Mouse (Mus musculus) kidney, embryonic 16.5 days (tissue): Measurements from ENCODE around the gene Vdr. TPM values are rescaled to one million over a fixed set of nuclear protein-coding genes. Genes with fewer than 3 reads are reported as not detected.

Experiments
- ATAC-seq: fragments of 200-750 bp; cut with Nextera tagmentation; 2 replicates; pipeline ENCODE4 v1.8.0; 2017; ENCODE audit warnings: moderate TSS enrichment; ENCODE audit not compliant: low FRiP score, low TSS enrichment
- H3K27ac ChIP-seq: fragments of 300-500 bp; sonication (generic); 2 replicates; pipeline ENCODE4 v1.5.1; 2014; ENCODE audit warnings: low read length
- H3K27me3 ChIP-seq: fragments of 300-500 bp; sonication (generic); 2 replicates; pipeline ENCODE4 v1.6.1; 2014; ENCODE audit warnings: low read length, control low read depth, mixed read lengths; ENCODE audit not compliant: insufficient read depth
- H3K36me3 ChIP-seq: fragments of 300-500 bp; sonication (generic); 2 replicates; pipeline ENCODE4 v1.6.1; 2014; ENCODE audit warnings: low read length, control low read depth, mixed read lengths; ENCODE audit not compliant: insufficient read depth
- H3K4me1 ChIP-seq: fragments of 300-500 bp; sonication (generic); 2 replicates; pipeline ENCODE4 v1.6.1; 2014; ENCODE audit warnings: low read length, control low read depth, mixed read lengths; ENCODE audit not compliant: insufficient read depth
- H3K4me2 ChIP-seq: fragments of 300-500 bp; sonication (generic); replicated peaks from 2 replicates; pipeline ENCODE4 v1.6.1; 2014; ENCODE audit warnings: low read depth, low read length
- H3K4me3 ChIP-seq: fragments of 300-500 bp; sonication (generic); 2 replicates; pipeline ENCODE4 v1.5.1; 2014; ENCODE audit warnings: mild to moderate bottlenecking, low read length
- H3K9ac ChIP-seq: fragments of 300-500 bp; sonication (generic); replicated peaks from 2 replicates; pipeline ENCODE4 v1.6.1; 2014; ENCODE audit warnings: low read length
- H3K9me3 ChIP-seq: fragments of 300-500 bp; sonication (generic); 2 replicates; pipeline ENCODE4 v1.6.1; 2016; ENCODE audit warnings: low read length, control low read depth
- WGBS: fragments of 180-500 bp; shearing (Covaris S2); extraction: QIAGEN DNeasy Blood & Tissue Kit; methylation state at CpG from one replicate; pipeline ENCODE4 v1.1.7; 2014; 5-methylcytosine and 5-hydroxymethylcytosine counted together
- polyA plus RNA-seq: library from polyadenylated mRNA; unstranded; fragments of >200 nt; fragmentation: Nextera tagmentation; extraction: Ambion mirVana; gene quantifications from 2 replicates; pipeline ENCODE4 v1.2.1, GENCODE M21; 2015

Gene Vdr
- polyA plus RNA-seq, 1 experiment from 2014 or later, result 10.5 TPM

GRCm38 (mm10) chr15:97812126-97812525, 98.3 kb downstream of the Vdr start:
- Histone ChIP-seq H3K9me3 (no peaks in the 10 kb centered on the region), H3K4me2 (no peak overlapping the region), H3K4me3 (no peak overlapping the region), H3K9ac (no peak overlapping the region; the same call in 1 of the 2 replicates), H3K27me3 (no peaks in the 10 kb centered on the region), H3K27ac (peak overlapping the region; percentile 46; the same call in 1 of the 2 replicates), H3K4me1 (peaks cover 35% of the 10 kb centered on the region), H3K36me3 (peaks cover 36% of the 10 kb centered on the region; the same call in 1 of the 2 replicates)
- ATAC-seq, result no peak
- 65% methylated on average over 6 of the region's 6 CpGs for WGBS

- 87% methylated on average over 9 of the region's 9 CpGs for WGBS
- H3K9ac ChIP-seq, result no peak overlapping the region
- peaks cover 35% of the 10 kb centered on the region for H3K4me1 ChIP-seq
- H3K27ac ChIP-seq, result 0 out of 2 replicates have a peak overlapping the region, but pooled peaks have one; percentile 46
- H3K27me3 ChIP-seq, result no peaks in the 10 kb centered on the region
- no peak overlapping the region for H3K4me2 ChIP-seq
- peaks cover 44% of the 10 kb centered on the region for H3K36me3 ChIP-seq
- H3K9me3 ChIP-seq, result no peaks in the 10 kb centered on the region
- ATAC-seq, result no peak
- no peak overlapping the region for H3K4me3 ChIP-seq
These were observed 99.1 kb downstream of the Vdr start for GRCm38 (mm10) chr15:97811307-97811706.

GRCm38 (mm10) chr15:97810399-97810798, 100.0 kb downstream of the Vdr start:
- 95% methylated on average over 5 of the region's 5 CpGs for WGBS
- no peak for ATAC-seq
- peaks cover 42% of the 10 kb centered on the region for H3K36me3 ChIP-seq
- H3K9me3 ChIP-seq, result no peaks in the 10 kb centered on the region
- H3K27ac ChIP-seq, result no peak overlapping the region
- H3K4me3 ChIP-seq, result no peak overlapping the region
- no peak overlapping the region for H3K9ac ChIP-seq
- H3K4me1 ChIP-seq, result peaks cover 35% of the 10 kb centered on the region
- no peaks in the 10 kb centered on the region for H3K27me3 ChIP-seq
- H3K4me2 ChIP-seq, result no peak overlapping the region

- no peak overlapping the region for H3K27ac ChIP-seq
- H3K9me3 ChIP-seq, result no peaks in the 10 kb centered on the region
- peaks cover 31% of the 10 kb centered on the region for H3K4me1 ChIP-seq
- ATAC-seq, result no peak
- H3K27me3 ChIP-seq, result no peaks in the 10 kb centered on the region
- no peak overlapping the region for H3K4me2 ChIP-seq
- H3K36me3 ChIP-seq, result peaks cover 45% of the 10 kb centered on the region
- WGBS, result 87% methylated on average over 5 of the region's 5 CpGs
- no peak overlapping the region for H3K9ac ChIP-seq
- no peak overlapping the region for H3K4me3 ChIP-seq
These were observed 100.5 kb downstream of the Vdr start for GRCm38 (mm10) chr15:97809942-97810341.

- Histone ChIP-seq H3K4me3 (no peak overlapping the region), H3K9me3 (no peaks in the 10 kb centered on the region), H3K36me3 (peaks cover 48% of the 10 kb centered on the region), H3K4me2 (no peak overlapping the region), H3K27me3 (no peaks in the 10 kb centered on the region), H3K9ac (no peak overlapping the region), H3K4me1 (peaks cover 24% of the 10 kb centered on the region), H3K27ac (no peak overlapping the region)
- ATAC-seq, result no peak
- 86% methylated on average over 14 of the region's 14 CpGs for WGBS
These were observed 101.2 kb downstream of the Vdr start for GRCm38 (mm10) chr15:97809206-97809605.

GRCm38 (mm10) chr15:97808532-97808931, 101.9 kb downstream of the Vdr start:
- H3K4me2 ChIP-seq, result no peak overlapping the region
- ATAC-seq, result no peak
- no peak overlapping the region for H3K27ac ChIP-seq
- H3K4me1 ChIP-seq, result peaks cover 17% of the 10 kb centered on the region
- peaks cover 48% of the 10 kb centered on the region for H3K36me3 ChIP-seq
- H3K9ac ChIP-seq, result no peak overlapping the region
- no peaks in the 10 kb centered on the region for H3K9me3 ChIP-seq
- no peaks in the 10 kb centered on the region for H3K27me3 ChIP-seq
- WGBS, result 92% methylated on average over 14 of the region's 14 CpGs
- no peak overlapping the region for H3K4me3 ChIP-seq

- Histone ChIP-seq H3K4me1 (peaks cover 12% of the 10 kb centered on the region), H3K4me3 (no peak overlapping the region), H3K27me3 (no peaks in the 10 kb centered on the region), H3K9ac (no peak overlapping the region), H3K36me3 (peaks cover 48% of the 10 kb centered on the region), H3K9me3 (no peaks in the 10 kb centered on the region), H3K4me2 (no peak overlapping the region), H3K27ac (no peak overlapping the region)
- 80% methylated on average over 12 of the region's 12 CpGs for WGBS
- no peak for ATAC-seq
These were observed 102.6 kb downstream of the Vdr start for GRCm38 (mm10) chr15:97807867-97808266.

Other genes with a start within 250 kb of the Vdr start
- 31.0 and 33.0 TPM in 2 replicates for gene Rpap3, start 204.8 kb downstream of the Vdr start, polyA plus RNA-seq
- gene Endou, start 179.3 kb downstream of the Vdr start, polyA plus RNA-seq, result 0.45 and 0.60 TPM in 2 replicates
- 36.3 and 36.4 TPM in 2 replicates for gene Rapgef3, start 142.7 kb downstream of the Vdr start, polyA plus RNA-seq
- 81.7 and 81.9 TPM in 2 replicates for gene Slc48a1, start 132.1 kb downstream of the Vdr start, polyA plus RNA-seq
- 37.3 and 40.0 TPM in 2 replicates for gene Hdac7, start 66.1 kb downstream of the Vdr start, polyA plus RNA-seq
- gene Tmem106c, start 53.6 kb upstream of the Vdr start, polyA plus RNA-seq, result 56.0 and 61.3 TPM in 2 replicates
- gene Col2a1, start 94.1 kb upstream of the Vdr start, polyA plus RNA-seq, result 19.0 and 19.5 TPM in 2 replicates
- gene Pfkm, start 182.0 kb upstream of the Vdr start, polyA plus RNA-seq, result 45.7 and 45.8 TPM in 2 replicates
- 29.9 and 31.3 TPM in 2 replicates for gene Senp1, start 183.1 kb upstream of the Vdr start, polyA plus RNA-seq